Mouse (Mus musculus) embryonic fibroblast, embryonic 13.5 days (primary cell): ENCODE measurements at regions not wholly inside any gene's neighbourhood (a gene's known extent, or its start where the extent isn't known, plus 50 kb on each side); places are given as distances from the start of the nearest gene placed in this dataset.

Source experiments
- CTCF ChIP-seq: IDR thresholded peaks from 2 replicates; pipeline ENCODE4 v1.5.1; 2011; ENCODE audit warnings: mild to moderate bottlenecking, control low read depth, low read length, moderate library complexity, borderline replicate concordance; ENCODE audit not compliant: insufficient read depth
- POLR2A ChIP-seq: IDR thresholded peaks from 2 replicates; pipeline ENCODE4 v1.6.1; 2011; ENCODE audit warnings: low read depth, mild to moderate bottlenecking, control low read depth, low read length, moderate library complexity

DNA sequence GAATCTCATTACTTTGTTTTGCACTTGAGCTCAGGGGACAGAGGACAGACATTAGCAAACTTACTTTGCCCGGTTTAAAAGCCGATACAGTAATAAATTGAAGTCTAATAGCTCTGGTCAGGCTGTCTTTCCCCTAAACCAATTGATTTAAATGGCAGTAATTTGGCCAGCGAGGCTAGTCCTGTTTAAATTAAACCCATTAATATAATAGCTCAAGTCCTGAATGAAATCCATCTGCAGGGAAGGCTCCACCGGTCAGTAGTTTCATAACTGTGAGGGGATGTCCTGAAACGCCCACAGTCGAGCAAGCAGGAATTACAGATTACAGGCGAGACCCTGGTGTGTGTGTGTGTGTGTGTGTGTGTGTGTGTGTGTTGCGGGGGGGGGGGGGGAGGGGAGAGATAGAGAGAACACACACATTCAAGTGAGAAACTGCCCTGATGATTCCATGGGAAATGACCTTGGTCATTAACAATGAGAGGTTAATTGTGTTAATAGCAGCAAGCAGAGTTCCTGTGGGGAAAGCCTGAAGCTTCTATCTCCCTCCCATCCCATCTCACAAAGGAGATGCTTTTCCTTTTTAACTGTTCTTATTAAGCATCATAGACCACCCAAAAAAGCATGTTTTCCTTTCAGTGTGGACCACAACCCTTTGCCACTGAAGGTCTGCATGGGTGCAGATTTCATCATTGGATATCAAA is 294.0 kb upstream of the Tle4 start:
- TF ChIP-seq POLR2A: no peak
- no peak for TF ChIP-seq CTCF
